Mouse (Mus musculus) neural tube, embryonic 12.5 days (tissue): Measurements from ENCODE around the gene Spryd7. TPM values are rescaled to one million over a fixed set of nuclear protein-coding genes. Genes with fewer than 3 reads are reported as not detected.

Experiments
- ATAC-seq: fragments of 200-750 bp; cut with Nextera tagmentation; 2 replicates; pipeline ENCODE4 v1.8.0; 2017; ENCODE audit warnings: low read depth, mild to moderate bottlenecking, moderate TSS enrichment, moderate library complexity; ENCODE audit not compliant: low FRiP score
- H3K27ac ChIP-seq: fragments of 300-500 bp; sonication (generic); 2 replicates; pipeline ENCODE4 v1.5.1; 2016
- H3K27me3 ChIP-seq: fragments of 300-500 bp; sonication (generic); replicated peaks from 2 replicates; pipeline ENCODE4 v1.6.1; 2016; ENCODE audit warnings: mild to moderate bottlenecking
- H3K36me3 ChIP-seq: fragments of 300-500 bp; sonication (generic); 2 replicates; pipeline ENCODE4 v1.6.1; 2016; ENCODE audit warnings: mild to moderate bottlenecking
- H3K4me1 ChIP-seq: fragments of 300-500 bp; sonication (generic); 2 replicates; pipeline ENCODE4 v1.6.1; 2016
- H3K4me2 ChIP-seq: fragments of 300-500 bp; sonication (generic); replicated peaks from 2 replicates; pipeline ENCODE4 v1.6.1; 2016; ENCODE audit warnings: mild to moderate bottlenecking
- H3K4me3 ChIP-seq: fragments of 300-500 bp; sonication (generic); 2 replicates; pipeline ENCODE4 v1.5.1; 2016
- H3K9ac ChIP-seq: fragments of 300-500 bp; sonication (generic); 2 replicates; pipeline ENCODE4 v1.6.1; 2016; ENCODE audit warnings: mild to moderate bottlenecking
- H3K9me3 ChIP-seq: fragments of 300-500 bp; sonication (generic); 2 replicates; pipeline ENCODE4 v1.6.1; 2016; ENCODE audit warnings: mild to moderate bottlenecking
- WGBS: fragments of 180-500 bp; shearing (Covaris S2); methylation state at CpG from one replicate; pipeline ENCODE4 v1.1.7; 2016; 5-methylcytosine and 5-hydroxymethylcytosine counted together
- polyA plus RNA-seq: library from polyadenylated mRNA; unstranded; fragments of >200 nt; fragmentation: Nextera tagmentation; extraction: Ambion mirVana; gene quantifications from 2 replicates; pipeline ENCODE4 v1.2.1, GENCODE M21; 2016

Gene Spryd7
- polyA plus RNA-seq, 1 experiment from 2014 or later: 22.5 TPM

DNA sequence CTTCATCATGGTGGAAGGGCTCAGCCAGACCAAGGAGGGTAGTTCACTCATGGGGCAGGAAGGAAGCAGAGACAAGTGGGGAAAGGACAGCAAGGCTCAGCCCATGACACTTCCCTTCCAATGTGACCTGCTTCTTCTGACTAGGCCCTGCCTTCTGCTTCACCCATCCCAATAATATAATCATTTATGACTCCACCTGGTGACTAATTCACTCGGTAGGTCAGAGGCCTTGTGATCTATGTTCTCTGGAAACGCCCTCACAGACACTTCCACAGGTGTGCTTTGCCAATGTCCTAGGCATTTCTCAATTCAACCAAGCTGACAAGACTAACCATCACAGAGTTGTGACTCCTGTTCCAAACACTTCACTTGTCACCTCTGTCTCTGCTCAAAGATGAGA lies 26.3 kb downstream of the Spryd7 start:
- WGBS: 95% methylated on average over 2 of the region's 2 CpGs
- Histone ChIP-seq H3K36me3 (peaks cover 1% of the 10 kb centered on the region), H3K9me3 (no peaks in the 10 kb centered on the region), H3K4me2 (no peak overlapping the region), H3K4me3 (no peak overlapping the region), H3K27ac (no peak overlapping the region), H3K27me3 (no peaks in the 10 kb centered on the region), H3K4me1 (no peaks in the 10 kb centered on the region), H3K9ac (no peak overlapping the region)
- no peak for ATAC-seq

DNA sequence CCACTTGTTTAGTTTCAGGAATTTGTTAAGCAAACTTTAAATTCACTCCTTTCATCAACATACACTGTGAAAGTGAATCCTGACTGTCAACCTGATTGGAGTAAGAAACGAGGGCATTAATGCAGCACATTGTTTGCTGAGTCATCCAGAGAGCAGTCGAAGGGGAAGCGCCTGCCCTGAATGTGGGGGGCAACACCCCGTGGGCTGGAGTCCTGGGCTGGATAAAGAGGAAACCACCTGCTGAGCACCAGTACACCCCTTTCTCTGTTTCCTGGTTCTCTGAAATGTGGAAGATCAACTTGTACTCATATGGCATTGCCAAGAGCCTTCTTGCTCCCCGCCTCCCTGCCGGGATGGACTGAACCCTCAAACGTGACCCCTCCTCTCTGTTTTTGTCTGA lies 27.2 kb downstream of the Spryd7 start:
- no peak overlapping the region for H3K9ac ChIP-seq
- no peaks in the 10 kb centered on the region for H3K4me1 ChIP-seq
- no peaks in the 10 kb centered on the region for H3K27me3 ChIP-seq
- ATAC-seq: no peak
- H3K4me2 ChIP-seq: no peak overlapping the region
- no peaks in the 10 kb centered on the region for H3K9me3 ChIP-seq
- H3K36me3 ChIP-seq: no peaks in the 10 kb centered on the region
- 85% methylated on average over 7 of the region's 7 CpGs for WGBS
- H3K4me3 ChIP-seq: no peak overlapping the region
- H3K27ac ChIP-seq: no peak overlapping the region

DNA sequence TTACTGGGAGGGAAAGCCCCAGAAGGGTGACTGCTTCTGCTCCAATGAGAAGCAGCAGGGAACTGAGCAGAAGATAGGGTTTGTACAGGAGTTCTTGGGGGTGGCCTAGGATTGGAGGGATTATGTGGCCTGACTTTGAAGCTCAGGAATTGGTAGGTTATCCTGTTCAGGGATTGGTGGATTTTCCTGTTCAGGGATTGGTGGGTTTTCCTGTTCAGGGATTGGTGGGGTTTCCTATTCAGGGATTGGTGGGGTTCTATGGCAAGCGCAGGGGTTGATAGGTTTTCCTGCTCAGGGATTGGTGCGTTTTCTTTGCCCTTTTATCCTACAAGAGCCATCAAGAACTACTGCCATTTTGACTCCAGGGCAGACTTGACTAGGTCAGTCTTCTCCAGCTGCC lies 30.7 kb downstream of the Spryd7 start:
- Histone ChIP-seq H3K4me2 (no peak overlapping the region), H3K4me3 (no peak overlapping the region), H3K4me1 (no peaks in the 10 kb centered on the region), H3K9ac (no peak overlapping the region), H3K36me3 (no peaks in the 10 kb centered on the region), H3K27ac (no peak overlapping the region), H3K9me3 (no peaks in the 10 kb centered on the region), H3K27me3 (no peaks in the 10 kb centered on the region)
- ATAC-seq: no peak
- 95% methylated on average over 2 of the region's 2 CpGs for WGBS

DNA sequence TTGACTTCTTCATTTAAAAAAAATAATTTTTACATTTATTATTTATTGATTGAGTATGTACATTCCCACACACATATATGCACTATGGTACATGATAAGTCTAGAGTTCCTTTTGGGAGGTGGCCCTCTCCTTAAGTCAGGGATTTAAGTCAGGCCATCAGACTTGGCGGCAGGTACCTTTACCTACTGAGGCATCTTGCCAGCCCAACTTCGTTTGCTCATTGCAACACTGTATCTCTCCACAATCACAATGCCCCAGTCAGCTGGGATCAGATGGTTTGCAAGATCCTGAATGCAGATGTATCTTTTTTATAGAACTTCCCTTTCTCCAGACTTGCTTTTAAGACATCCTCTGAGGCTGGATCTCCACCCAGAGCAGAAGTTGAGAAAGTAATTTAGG lies 32.9 kb downstream of the Spryd7 start:
- H3K9me3 ChIP-seq: no peaks in the 10 kb centered on the region
- ATAC-seq: no peak
- no peak overlapping the region for H3K4me2 ChIP-seq
- 89% methylated on average over 2 of the region's 2 CpGs for WGBS
- H3K9ac ChIP-seq: no peak overlapping the region
- H3K27me3 ChIP-seq: no peaks in the 10 kb centered on the region
- H3K27ac ChIP-seq: no peak overlapping the region
- H3K36me3 ChIP-seq: no peaks in the 10 kb centered on the region
- no peak overlapping the region for H3K4me3 ChIP-seq
- no peaks in the 10 kb centered on the region for H3K4me1 ChIP-seq

DNA sequence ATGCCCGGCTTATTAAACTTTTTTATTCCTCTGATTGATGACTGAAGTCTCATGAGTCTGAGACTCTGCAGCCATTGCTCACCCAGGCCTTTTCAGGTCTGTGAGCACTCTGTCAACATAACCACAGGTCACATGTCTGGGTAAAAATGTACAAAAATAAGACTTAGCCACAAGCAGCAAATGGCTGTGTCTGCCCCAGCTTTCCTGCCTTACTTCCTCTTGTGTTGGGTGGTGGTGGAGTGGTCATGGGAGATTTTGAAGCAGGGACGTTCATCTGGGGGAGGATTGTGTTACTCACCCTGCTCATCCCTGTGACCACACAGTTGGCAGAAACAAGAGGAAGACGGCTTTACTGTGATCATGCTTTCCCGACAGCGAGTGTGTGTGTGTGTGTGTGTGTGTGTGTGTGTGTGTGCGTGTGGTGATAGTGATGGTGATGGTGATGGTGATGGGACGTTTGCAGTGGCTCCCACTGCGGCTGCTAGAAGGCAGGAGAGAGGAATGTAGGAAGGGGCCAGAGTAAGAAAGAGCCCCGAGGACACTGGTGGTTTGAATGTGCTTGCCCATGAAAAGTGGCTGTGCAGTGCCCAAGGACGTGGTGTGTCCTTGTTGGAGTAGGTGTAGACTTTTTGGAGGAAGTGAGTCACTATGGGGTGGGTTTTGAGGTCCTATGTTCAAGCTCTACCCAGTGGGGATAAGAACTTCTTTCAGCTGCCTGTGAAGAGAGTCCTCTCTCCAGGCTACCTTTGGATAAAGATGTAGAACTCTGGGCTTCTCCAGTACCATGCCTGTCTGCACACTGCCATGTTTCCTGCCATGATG lies 37.8 kb downstream of the Spryd7 start:
- Histone ChIP-seq H3K27ac (no peak overlapping the region), H3K4me2 (no peak overlapping the region), H3K9ac (no peak overlapping the region), H3K4me3 (no peak overlapping the region), H3K9me3 (no peaks in the 10 kb centered on the region), H3K27me3 (no peaks in the 10 kb centered on the region), H3K36me3 (no peaks in the 10 kb centered on the region), H3K4me1 (no peaks in the 10 kb centered on the region)
- no peak for ATAC-seq
- 89% methylated on average over 10 of the region's 10 CpGs for WGBS

DNA sequence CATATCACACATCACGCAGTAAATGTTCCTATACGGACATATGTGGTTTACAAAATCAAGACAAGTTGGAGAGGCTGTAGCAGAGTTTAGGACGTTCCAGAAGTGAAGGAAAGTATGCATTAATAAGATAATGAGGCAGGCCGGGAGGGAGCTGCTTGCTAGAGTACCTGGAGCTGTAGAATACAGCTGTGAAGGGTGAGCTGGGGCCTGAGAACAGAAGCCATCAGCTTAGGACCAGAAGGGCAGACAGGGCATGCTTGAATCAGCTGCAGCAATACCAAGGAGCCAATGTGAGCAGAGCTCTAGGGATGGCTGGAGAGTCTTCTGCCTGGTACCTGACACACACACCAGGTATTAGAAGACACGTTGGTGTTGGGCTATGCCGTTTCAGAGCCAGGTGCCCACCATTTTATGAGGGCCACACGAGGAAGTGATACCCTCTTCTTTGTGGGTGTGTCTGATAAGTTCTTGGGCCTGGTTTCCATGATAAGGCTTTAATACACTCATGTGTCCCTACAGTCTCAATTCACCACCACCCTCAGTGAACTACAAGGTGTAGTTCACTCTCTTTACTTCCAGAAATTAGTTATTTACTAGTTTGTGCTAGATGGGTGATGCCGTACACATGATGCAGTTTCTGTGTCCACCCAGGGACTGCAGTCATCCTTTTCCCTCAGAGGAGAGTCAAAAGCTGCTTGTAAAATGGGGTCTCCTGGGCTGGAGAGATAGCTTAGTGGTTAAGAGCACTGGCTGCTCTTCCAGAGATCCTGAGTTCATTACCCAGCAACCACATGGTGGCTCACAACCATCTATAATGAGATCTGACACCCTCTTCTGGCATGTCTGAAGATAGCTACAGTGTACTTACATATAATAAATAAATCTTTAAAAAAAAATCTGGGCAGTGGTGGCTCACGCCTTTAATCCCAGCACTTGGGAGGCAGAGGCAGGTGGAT lies 39.9 kb downstream of the Spryd7 start:
- WGBS: 84% methylated on average over 9 of the region's 9 CpGs
- no peaks in the 10 kb centered on the region for H3K9me3 ChIP-seq

DNA sequence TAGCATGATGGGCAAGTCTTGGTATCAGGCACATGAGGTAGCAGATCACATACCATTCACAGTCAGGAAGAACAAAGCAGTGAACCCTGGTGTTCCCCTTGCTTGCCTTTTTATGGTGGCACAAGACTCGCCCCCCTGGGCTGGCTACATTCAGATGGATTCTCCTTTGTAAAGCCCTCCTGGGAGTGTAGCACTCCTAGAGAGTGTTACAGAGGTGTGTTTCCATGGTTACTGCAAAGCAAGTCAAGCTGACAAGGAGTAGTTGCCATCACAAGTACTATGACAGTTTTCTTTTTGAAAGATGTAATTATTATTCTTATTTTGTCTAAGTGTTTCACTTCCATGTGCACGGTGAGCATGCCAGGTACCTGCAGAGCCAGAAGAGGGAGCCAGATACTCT lies 45.2 kb downstream of the Spryd7 start:
- Histone ChIP-seq H3K36me3 (no peaks in the 10 kb centered on the region), H3K4me1 (no peaks in the 10 kb centered on the region), H3K4me2 (no peak overlapping the region), H3K9me3 (peaks cover 9% of the 10 kb centered on the region; the same call in 1 of the 2 replicates), H3K27me3 (no peaks in the 10 kb centered on the region), H3K9ac (no peak overlapping the region), H3K4me3 (no peak overlapping the region), H3K27ac (no peak overlapping the region)
- no peak for ATAC-seq
- 74% methylated on average over 2 of the region's 2 CpGs for WGBS

More for the DNA sequence above, 39.9 kb downstream of the Spryd7 start:
- Histone ChIP-seq H3K27ac (no peak overlapping the region), H3K9ac (no peak overlapping the region), H3K4me1 (no peaks in the 10 kb centered on the region), H3K4me2 (no peak overlapping the region), H3K36me3 (no peaks in the 10 kb centered on the region), H3K27me3 (no peaks in the 10 kb centered on the region), H3K4me3 (no peak overlapping the region)
- ATAC-seq: no peak

DNA sequence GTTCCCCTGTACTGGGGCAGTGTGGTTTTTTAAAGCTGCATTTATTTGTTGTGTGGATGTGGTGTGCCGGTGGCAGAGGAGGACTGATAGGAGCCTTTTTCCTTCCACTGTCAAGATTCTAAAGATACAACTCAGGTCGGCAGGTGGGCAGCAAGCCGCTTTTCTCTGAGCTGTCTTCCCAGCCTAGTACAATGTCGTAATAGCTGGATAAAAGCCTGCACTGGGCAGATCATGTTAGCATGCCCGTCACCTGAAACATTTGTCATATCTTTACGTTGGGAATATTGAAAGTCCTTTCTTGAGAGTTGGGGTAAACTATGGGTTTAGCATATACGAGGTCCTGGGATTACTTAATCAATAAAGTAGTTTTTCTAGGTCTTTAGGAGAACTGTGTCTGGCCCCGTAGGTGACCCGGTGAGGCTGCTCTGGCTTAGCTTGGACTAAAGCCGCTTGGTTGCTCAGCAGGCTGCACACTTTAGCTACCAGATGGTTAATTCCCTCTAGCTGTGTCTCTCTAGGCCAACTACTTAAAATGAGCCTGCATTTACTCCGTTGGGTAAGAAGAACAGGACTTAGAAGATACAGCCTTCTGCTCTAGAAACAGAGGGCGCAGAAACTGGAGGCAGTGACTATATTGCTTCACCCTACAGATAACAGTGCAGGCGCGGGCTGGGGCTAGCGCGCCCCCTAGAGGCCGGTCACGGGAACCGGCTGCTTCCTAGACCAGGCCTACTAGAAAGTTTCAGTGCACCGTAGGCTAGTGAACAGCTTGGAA lies 58.8 kb downstream of the Spryd7 start:
- H3K9me3 ChIP-seq: no peaks in the 10 kb centered on the region
- 46% methylated on average over 20 of the region's 20 CpGs for WGBS
- H3K4me1 ChIP-seq: no peaks in the 10 kb centered on the region
- no peak overlapping the region for H3K4me2 ChIP-seq
- H3K36me3 ChIP-seq: no peaks in the 10 kb centered on the region
- H3K4me3 ChIP-seq: no peak overlapping the region
- H3K9ac ChIP-seq: no peak overlapping the region
- peak; percentile 84; the same call in 1 of the 2 replicates for ATAC-seq
- H3K27me3 ChIP-seq: no peaks in the 10 kb centered on the region
- H3K27ac ChIP-seq: no peak overlapping the region

DNA sequence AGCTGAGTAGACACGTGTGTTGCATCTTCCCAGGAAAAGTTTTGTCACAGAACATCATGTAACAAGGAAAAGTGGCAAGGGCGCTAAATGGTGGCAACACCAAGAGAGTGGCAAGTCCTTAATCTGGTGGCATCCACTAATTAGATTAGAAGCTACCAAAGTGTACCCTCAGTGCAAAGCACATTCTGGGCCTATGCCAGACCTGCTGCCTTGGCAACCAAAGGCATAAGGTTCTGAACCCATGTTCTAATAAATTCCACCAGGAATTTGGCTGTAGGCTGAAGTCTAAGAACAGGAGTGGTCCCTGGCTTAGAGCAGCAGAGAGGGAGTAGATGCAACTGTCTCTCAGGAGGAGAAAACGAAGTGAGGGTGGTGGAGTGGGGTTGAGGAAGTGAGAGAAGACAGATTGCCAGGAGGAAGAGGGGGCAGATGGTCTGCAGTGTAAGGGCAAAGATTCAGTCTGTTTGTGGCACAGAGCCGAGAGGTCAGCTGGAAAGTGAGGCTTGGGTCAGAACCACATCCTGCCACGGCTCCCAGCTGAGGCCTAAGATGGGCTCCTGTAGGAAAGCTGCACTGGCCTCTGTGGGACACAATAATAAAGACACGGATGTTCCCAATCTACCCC lies 63.1 kb downstream of the Spryd7 start:
- WGBS: 69% methylated on average over 6 of the region's 6 CpGs
- H3K27me3 ChIP-seq: no peaks in the 10 kb centered on the region
- no peaks in the 10 kb centered on the region for H3K36me3 ChIP-seq
- H3K9me3 ChIP-seq: no peaks in the 10 kb centered on the region
- no peaks in the 10 kb centered on the region for H3K4me1 ChIP-seq
- H3K9ac ChIP-seq: no peak overlapping the region
- no peak overlapping the region for H3K27ac ChIP-seq
- no peak for ATAC-seq
- no peak overlapping the region for H3K4me3 ChIP-seq
- no peak overlapping the region for H3K4me2 ChIP-seq
